Mouse (Mus musculus) bone marrow macrophage, adult 2 months (primary cell): ENCODE data around the gene Gm5767. TPM values are rescaled to one million over a fixed set of nuclear protein-coding genes. Genes with fewer than 3 reads are reported as not detected.

Experiments
- H3K27ac ChIP-seq: 2 replicates; pipeline ENCODE4 v1.5.1; 2012; ENCODE audit warnings: low read depth, low read length; ENCODE audit not compliant: insufficient read depth
- H3K4me1 ChIP-seq: 2 replicates; pipeline ENCODE4 v1.6.1; 2012; ENCODE audit warnings: low read length; ENCODE audit not compliant: control insufficient read depth, insufficient read depth
- H3K4me3 ChIP-seq: 2 replicates; pipeline ENCODE4 v1.5.1; 2012; ENCODE audit warnings: mild to moderate bottlenecking, low read length, moderate library complexity; ENCODE audit not compliant: insufficient read depth
- CTCF ChIP-seq: IDR thresholded peaks from 2 replicates; pipeline ENCODE4 v1.5.1; 2012; ENCODE audit warnings: low read depth, mild to moderate bottlenecking, low read length, moderate library complexity
- POLR2A ChIP-seq: IDR thresholded peaks from 2 replicates; pipeline ENCODE4 v1.6.1; 2012; ENCODE audit warnings: mild to moderate bottlenecking, low read depth, low read length, borderline replicate concordance
- polyA plus RNA-seq: library from polyadenylated mRNA; stranded (reverse); fragments of >200 nt; gene quantifications from 2 replicates; pipeline ENCODE4 v1.2.4, GENCODE M21; 2012; ENCODE audit not compliant: missing spikeins, insufficient read depth, insufficient read length

The Gm5767 gene
- polyA plus RNA-seq, 1 experiment = not detected

GRCm38 (mm10) chr16:8676228-8676627 is 4.3 kb upstream of the Gm5767 start:
- Histone ChIP-seq H3K27ac (no peak overlapping the region), H3K4me1 (peaks cover 2% of the 10 kb centered on the region; the same call in 1 of the 2 replicates), H3K4me3 (no peak overlapping the region)
- TF ChIP-seq POLR2A = no peak
- TF ChIP-seq CTCF = no peak

GRCm38 (mm10) chr16:8676800-8677199 is 3.8 kb upstream of the Gm5767 start:
- Histone ChIP-seq H3K27ac (no peak overlapping the region), H3K4me3 (no peak overlapping the region), H3K4me1 (peaks cover 2% of the 10 kb centered on the region; the same call in 1 of the 2 replicates)
- TF ChIP-seq POLR2A = no peak
- TF ChIP-seq CTCF = peak; percentile 34; the same call in 1 of the 2 replicates

GRCm38 (mm10) chr16:8678035-8678434 is 2.5 kb upstream of the Gm5767 start:
- Histone ChIP-seq H3K4me1 (no peaks in the 10 kb centered on the region), H3K27ac (no peak overlapping the region), H3K4me3 (no peak overlapping the region)
- TF ChIP-seq CTCF (no peak), POLR2A (no peak)

DNA sequence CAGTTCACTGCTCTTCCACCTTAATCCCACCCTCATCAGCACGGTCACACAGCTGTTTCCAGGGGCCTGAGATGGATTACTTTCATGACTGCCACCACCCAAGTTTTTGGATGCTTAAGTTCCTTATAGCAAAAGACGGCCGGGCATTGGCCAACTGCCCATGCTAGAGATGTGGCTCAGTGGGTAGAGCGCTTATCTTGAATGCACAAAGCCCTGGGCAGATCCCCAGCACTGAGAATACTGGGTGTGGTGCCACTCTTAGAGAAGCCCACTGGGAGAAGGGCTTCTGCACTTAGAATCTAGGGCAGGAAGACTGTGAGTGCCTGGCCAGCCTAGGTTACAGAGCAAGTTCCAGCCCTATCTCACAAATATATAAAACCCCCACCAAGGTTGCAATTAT is 1.9 kb upstream of the Gm5767 start:
- H3K4me1 ChIP-seq = no peaks in the 10 kb centered on the region
- TF ChIP-seq CTCF (no peak), POLR2A (no peak)
- H3K27ac ChIP-seq = no peak overlapping the region
- H3K4me3 ChIP-seq = no peak overlapping the region

DNA sequence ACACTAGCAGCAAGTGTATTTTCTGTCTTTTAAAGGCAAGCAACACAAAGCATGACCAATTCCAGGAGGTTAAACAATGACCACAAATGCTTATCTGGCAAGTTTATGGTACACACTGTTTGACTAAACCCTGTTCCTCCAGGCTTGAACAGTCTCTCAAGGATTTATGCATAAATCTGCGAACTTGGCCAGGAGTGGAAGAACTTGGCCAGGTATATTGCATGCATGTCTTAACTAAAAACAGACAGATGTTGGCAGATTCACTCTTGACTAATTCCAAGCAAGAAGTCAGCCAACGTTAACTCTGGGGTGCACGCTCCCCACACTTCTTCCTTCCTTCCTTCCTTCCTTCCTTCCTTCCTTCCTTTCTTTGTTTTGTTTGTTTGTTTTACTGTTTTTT is 790 bp upstream of the Gm5767 start:
- Histone ChIP-seq H3K4me1 (no peaks in the 10 kb centered on the region), H3K27ac (no peak overlapping the region), H3K4me3 (no peak overlapping the region)
- TF ChIP-seq POLR2A (no peak), CTCF (no peak)

DNA sequence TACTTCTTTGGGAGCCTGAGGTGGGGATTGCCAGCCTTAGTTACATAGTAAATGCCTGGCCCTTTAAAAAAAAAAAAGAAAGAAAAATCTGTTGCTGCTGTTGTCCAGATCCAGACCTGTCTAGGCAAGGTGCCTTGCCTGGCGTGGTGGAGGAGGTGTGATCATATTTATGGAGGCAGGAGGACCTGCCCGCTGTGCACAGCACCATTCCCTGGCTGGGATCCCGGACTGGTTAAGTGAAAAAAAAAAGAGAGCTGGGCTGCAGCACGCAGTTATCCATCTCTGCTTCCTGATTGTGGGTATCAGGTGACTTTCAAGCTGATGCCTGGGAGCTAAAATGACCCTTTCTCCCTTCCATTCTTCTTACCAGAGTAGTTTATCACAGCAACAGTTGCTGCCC is 4.5 kb downstream of the Gm5767 start:
- TF ChIP-seq CTCF = no peak
- no peak for TF ChIP-seq POLR2A
- Histone ChIP-seq H3K4me3 (no peak overlapping the region), H3K27ac (no peak overlapping the region), H3K4me1 (peaks cover 3% of the 10 kb centered on the region; the same call in 1 of the 2 replicates)

DNA sequence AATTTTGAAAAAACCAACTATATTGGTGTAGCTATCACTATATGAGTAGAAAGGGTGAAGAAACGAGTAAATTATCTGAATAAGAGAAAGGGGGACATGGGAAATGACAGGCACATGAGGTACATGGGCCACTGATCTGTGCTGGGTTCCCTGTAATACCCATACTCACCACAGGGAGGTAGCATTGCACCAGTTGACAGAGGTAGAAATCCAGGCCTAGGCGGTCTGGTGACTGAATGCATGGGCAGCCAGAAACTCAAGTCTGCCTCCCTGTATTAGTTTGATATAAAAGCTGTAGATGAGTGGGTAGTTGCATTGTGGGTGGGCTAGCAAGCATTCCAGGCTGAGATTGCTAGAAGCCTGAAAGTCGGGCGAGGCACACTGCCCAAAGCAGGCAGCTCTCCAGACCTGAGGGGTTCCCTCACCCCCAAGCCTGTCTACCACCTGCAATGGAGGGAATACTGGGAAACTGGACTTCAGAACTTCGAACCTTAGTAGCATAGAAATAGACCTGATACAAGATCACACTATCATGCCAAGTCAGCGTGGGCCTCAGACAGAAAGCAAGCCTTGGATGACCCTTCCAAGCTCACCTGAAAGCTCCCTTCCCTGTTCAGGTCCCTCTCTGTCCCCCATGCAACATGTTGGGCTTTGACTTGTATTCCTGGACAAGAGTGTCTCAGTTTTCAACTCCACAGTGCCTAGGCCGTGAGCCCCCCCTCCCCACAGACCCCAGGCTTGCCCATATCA is 5.7 kb downstream of the Gm5767 start:
- H3K27ac ChIP-seq = no peak overlapping the region
- H3K4me1 ChIP-seq = peaks cover 3% of the 10 kb centered on the region; the same call in 1 of the 2 replicates
- no peak overlapping the region for H3K4me3 ChIP-seq
- TF ChIP-seq POLR2A = no peak
- peak; percentile 48 for TF ChIP-seq CTCF

- Histone ChIP-seq H3K4me3 (no peak overlapping the region), H3K4me1 (peaks cover 3% of the 10 kb centered on the region; the same call in 1 of the 2 replicates), H3K27ac (no peak overlapping the region)
- no peak for TF ChIP-seq POLR2A
- TF ChIP-seq CTCF = no peak
These were observed 6.4 kb downstream of the Gm5767 start for GRCm38 (mm10) chr16:8686871-8687535.

DNA sequence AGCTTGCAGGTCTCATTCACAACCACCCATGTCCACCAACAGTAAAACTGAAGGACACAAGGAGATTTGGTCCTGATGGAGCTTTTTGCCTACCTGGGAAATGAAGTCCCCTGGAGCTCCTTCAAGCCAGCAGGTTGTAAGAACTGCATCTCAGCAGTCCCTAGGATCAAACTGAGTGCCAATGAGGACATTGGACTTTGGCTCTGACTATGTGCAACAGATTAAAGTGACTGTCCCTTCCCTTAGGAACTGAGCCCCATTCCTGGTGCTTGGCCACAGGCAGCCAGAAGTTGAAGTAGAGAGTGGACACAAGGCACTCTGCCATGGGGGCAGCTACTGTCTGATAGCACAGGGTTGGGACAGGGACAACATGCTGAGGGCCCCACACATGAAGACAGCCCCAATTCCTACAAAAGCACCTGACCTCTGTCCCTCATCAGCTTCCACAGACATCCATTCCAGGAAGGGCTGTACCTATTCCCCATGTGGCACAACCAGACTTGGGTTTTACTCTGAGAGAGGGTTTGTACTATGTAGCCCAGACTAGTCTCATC is 7.1 kb downstream of the Gm5767 start:
- H3K4me1 ChIP-seq = peaks cover 3% of the 10 kb centered on the region; the same call in 1 of the 2 replicates
- no peak overlapping the region for H3K4me3 ChIP-seq
- TF ChIP-seq POLR2A (no peak), CTCF (no peak)
- H3K27ac ChIP-seq = no peak overlapping the region
